Mouse (Mus musculus): Measurements from ENCODE around the gene Prl8a2. TPM values are rescaled to one million over a fixed set of nuclear protein-coding genes. Genes with fewer than 3 reads are reported as not detected.

Gene Prl8a2
- polyA plus RNA-seq, 1 experiment from 2014 or later: not detected

Other genes starting within 250 kb of the Prl8a2 start
- gene Prl3d2, start 224.0 kb upstream of the Prl8a2 start, polyA plus RNA-seq (2014; fragmentation: Nextera tagmentation; extraction: Ambion mirVana): not detected in 2 replicates
- gene Prl3d3, start 188.9 kb upstream of the Prl8a2 start, polyA plus RNA-seq (2014; fragmentation: Nextera tagmentation; extraction: Ambion mirVana): not detected in 2 replicates
- gene Prl3c1, start 149.0 kb upstream of the Prl8a2 start, polyA plus RNA-seq (2014; fragmentation: Nextera tagmentation; extraction: Ambion mirVana): not detected in 2 replicates
- 0.91 and 1.4 TPM in 2 replicates for gene Prl3b1, start 103.8 kb upstream of the Prl8a2 start, polyA plus RNA-seq (2014; fragmentation: Nextera tagmentation; extraction: Ambion mirVana)
- not detected in 2 replicates for gene Prl3a1, start 86.2 kb upstream of the Prl8a2 start, polyA plus RNA-seq (2014; fragmentation: Nextera tagmentation; extraction: Ambion mirVana)
- gene Prl6a1, start 33.0 kb upstream of the Prl8a2 start, polyA plus RNA-seq (2014; fragmentation: Nextera tagmentation; extraction: Ambion mirVana): not detected in 2 replicates
- gene Prl2b1, start 45.2 kb downstream of the Prl8a2 start, polyA plus RNA-seq (2014; fragmentation: Nextera tagmentation; extraction: Ambion mirVana): not detected in 2 replicates
- gene Prl8a6, start 93.0 kb downstream of the Prl8a2 start, polyA plus RNA-seq (2014; fragmentation: Nextera tagmentation; extraction: Ambion mirVana): not detected in 2 replicates
- not detected in 2 replicates for gene Prl8a8, start 167.5 kb downstream of the Prl8a2 start, polyA plus RNA-seq (2014; fragmentation: Nextera tagmentation; extraction: Ambion mirVana)
- not detected in 2 replicates for gene Prl8a9, start 218.9 kb downstream of the Prl8a2 start, polyA plus RNA-seq (2014; fragmentation: Nextera tagmentation; extraction: Ambion mirVana)
- gene Prl8a1, start 236.5 kb downstream of the Prl8a2 start, polyA plus RNA-seq (2014; fragmentation: Nextera tagmentation; extraction: Ambion mirVana): not detected in 2 replicates